In the genomic region with DNA sequence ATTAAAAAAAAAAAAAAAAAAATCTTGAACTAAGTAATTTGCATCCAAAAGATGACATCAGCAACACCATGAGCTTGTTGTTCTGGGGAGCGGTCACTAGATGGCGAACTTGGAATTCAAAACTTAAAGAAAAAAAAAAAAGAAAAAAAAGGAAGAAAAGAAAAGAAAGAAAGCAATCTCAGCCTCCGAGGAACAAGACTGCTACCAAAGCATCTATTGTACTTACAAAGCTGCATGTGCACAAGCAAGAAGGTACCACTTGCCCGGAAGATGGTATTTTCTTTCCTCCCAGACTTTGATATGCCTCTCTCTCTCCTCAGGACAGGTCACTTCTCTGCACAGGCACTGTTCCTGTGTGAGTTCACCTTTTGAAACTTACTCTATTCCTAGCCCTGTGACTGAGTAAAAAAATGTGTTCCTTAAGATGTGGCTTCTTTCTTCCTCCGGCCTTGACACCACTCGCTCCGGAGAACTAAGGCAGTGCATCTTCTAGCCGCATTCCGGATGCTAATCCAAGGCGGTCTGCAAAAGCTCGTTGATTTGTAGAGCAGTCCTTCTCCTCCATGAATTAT, we compare ENCODE assay signal across 9 mouse cellular contexts.
A peak's percentile ranks its signal among the peaks of the same experiment; 100 is the strongest.
DNase-seq lines count a peak whose midpoint lies in the region; ATAC-seq and TF ChIP-seq lines count a peak whose summit lies in the region.
"Had no signal": no experiment of that assay in that cellular context is flagged by ENCODE, and none has a peak within 500 bp of the region (broad histone marks: within the 10 kb centered on the region; RNA-seq: fewer than 3 reads in every experiment).

No protein-coding gene starts in this region.

- H3K4me2 ChIP-seq in forebrain, embryonic 11.5 days (ENCODE audit: low read depth, low read length, severe bottlenecking) = peak overlapping the region; percentile 42
- peak overlapping the region; percentile 43 for H3K4me2 ChIP-seq in hindbrain, embryonic 14.5 days (replicated peaks)
- H3K4me2 ChIP-seq in limb, embryonic 11.5 days (ENCODE audit: low read depth, severe bottlenecking) = no peak overlapping the region
- peak overlapping the region; percentile 62 for H3K4me2 ChIP-seq in midbrain, embryonic 15.5 days

- no peaks in the 10 kb centered on the region for H3K9me3 ChIP-seq in forebrain, embryonic 11.5 days (ENCODE audit: control insufficient read depth, low read length)
- no peaks in the 10 kb centered on the region for H3K9me3 ChIP-seq in hindbrain, embryonic 14.5 days (ENCODE audit: control insufficient read depth, low read length)
- no peaks in the 10 kb centered on the region for H3K9me3 ChIP-seq in limb, embryonic 11.5 days (ENCODE audit: control insufficient read depth, low read length)
- no peaks in the 10 kb centered on the region for H3K9me3 ChIP-seq in midbrain, embryonic 15.5 days
- H3K9me3 ChIP-seq: G1E had no signal

- POLR2A ChIA-PET in Patski (lab: Charles Lee) = interaction anchor here (0.7 to 1.2 kb wide), 4 partner anchors 365 to 927 kb away, joined by 3 to 8 read pairs (median 4); no protein-coding TSS in a partner anchor

- CTCF ChIA-PET in Patski (lab: Charles Lee) = interaction anchor here (0.6 to 3.3 kb wide), 16 partner anchors 9 to 939 kb away, joined by 3 to 18 read pairs (median 3); no protein-coding TSS in a partner anchor

- no peak overlapping the region for H3K27ac ChIP-seq in forebrain, embryonic 11.5 days (ENCODE audit: low read depth, low read length)
- H3K27ac ChIP-seq in hindbrain, embryonic 14.5 days = peak overlapping the region; percentile 11; the same call in 1 of the 2 replicates
- peak overlapping the region; percentile 56; the same call in 1 of the 2 replicates for H3K27ac ChIP-seq in limb, embryonic 11.5 days (replicated peaks; ENCODE audit: low read depth, low read length)
- peak overlapping the region; percentile 71 for H3K27ac ChIP-seq in midbrain, embryonic 15.5 days

- H3K9ac ChIP-seq in forebrain, embryonic 11.5 days (ENCODE audit: low read length) = peak overlapping the region; percentile 45
- peak overlapping the region; percentile 35 for H3K9ac ChIP-seq in hindbrain, embryonic 14.5 days
- H3K9ac ChIP-seq in limb, embryonic 11.5 days (ENCODE audit: low read length) = no peak overlapping the region
- peak overlapping the region; percentile 40 for H3K9ac ChIP-seq in midbrain, embryonic 15.5 days

- peak; percentile 77 for TF ChIP-seq CTCF in Patski (IDR thresholded peaks at IDR 0.05)

- 0 out of 2 replicates have a peak overlapping the region, but pooled peaks have one; percentile 11 for H3K4me3 ChIP-seq in forebrain, embryonic 11.5 days (ENCODE audit: low read depth, low read length)
- peak overlapping the region; percentile 15; the same call in 1 of the 2 replicates for H3K4me3 ChIP-seq in hindbrain, embryonic 14.5 days (replicated peaks; ENCODE audit: low read length)
- H3K4me3 ChIP-seq in limb, embryonic 11.5 days (ENCODE audit: low read depth, low read length) = no peak overlapping the region
- H3K4me3 ChIP-seq in midbrain, embryonic 15.5 days = peak overlapping the region; percentile 31

- ATAC-seq in Patski = no peak
- peak; percentile 49; the same call in 1 of the 2 replicates for ATAC-seq in forebrain, embryonic 11.5 days (replicated peaks; ENCODE audit: low FRiP score)
- ATAC-seq in hindbrain, embryonic 14.5 days (ENCODE audit: low FRiP score) = no peak
- ATAC-seq in limb, embryonic 11.5 days (ENCODE audit: insufficient number of reproducible peaks, low FRiP score, low TSS enrichment, low read depth) = peak; percentile 65; the same call in 1 of the 2 replicates
- peak; percentile 65 for ATAC-seq in midbrain, embryonic 15.5 days (replicated peaks)

- 0 out of 2 replicates have a peak, but pooled peaks cover 1% of the 10 kb centered on the region for H3K4me1 ChIP-seq in forebrain, embryonic 11.5 days (replicated peaks; ENCODE audit: control insufficient read depth, insufficient read depth, low read length)
- H3K4me1 ChIP-seq in hindbrain, embryonic 14.5 days (replicated peaks; ENCODE audit: control insufficient read depth, insufficient read depth, low read length) = no peaks in the 10 kb centered on the region
- peaks cover 15% of the 10 kb centered on the region for H3K4me1 ChIP-seq in limb, embryonic 11.5 days (ENCODE audit: control insufficient read depth, insufficient read depth, low read length)
- peaks cover 9% of the 10 kb centered on the region for H3K4me1 ChIP-seq in midbrain, embryonic 15.5 days

- peak; percentile 6 for DNase-seq in adrenal gland, postnatal 14 days
- no peak for DNase-seq in adrenal gland, postnatal 25 days
- peak; percentile 44 for DNase-seq in Patski (ENCODE audit: low read depth, low spot score)
- no peak for DNase-seq in forebrain, embryonic 11.5 days (ENCODE audit: low spot score)
- DNase-seq in hindbrain, embryonic 14.5 days (ENCODE audit: low spot score) = peak; percentile 84
- peak; percentile 67 for DNase-seq in limb, embryonic 11.5 days (ENCODE audit: low spot score)
- no peak for DNase-seq in spleen, adult 18-20 months

- no peaks in the 10 kb centered on the region for H3K36me3 ChIP-seq in forebrain, embryonic 11.5 days (ENCODE audit: control insufficient read depth, insufficient read depth, low read length)
- H3K36me3 ChIP-seq in hindbrain, embryonic 14.5 days (replicated peaks; ENCODE audit: control insufficient read depth, insufficient read depth) = no peaks in the 10 kb centered on the region
- H3K36me3 ChIP-seq in limb, embryonic 11.5 days (ENCODE audit: control insufficient read depth, insufficient read depth, low read length) = no peaks in the 10 kb centered on the region
- no peaks in the 10 kb centered on the region for H3K36me3 ChIP-seq in midbrain, embryonic 15.5 days (replicated peaks)
- H3K36me3 ChIP-seq: G1E had no signal

- peaks cover 33% of the 10 kb centered on the region for H3K27me3 ChIP-seq in Patski
- H3K27me3 ChIP-seq in forebrain, embryonic 11.5 days (ENCODE audit: control insufficient read depth, insufficient read depth, low read length) = no peaks in the 10 kb centered on the region
- H3K27me3 ChIP-seq in hindbrain, embryonic 14.5 days (ENCODE audit: control insufficient read depth, insufficient read depth, low read length) = peaks cover 4% of the 10 kb centered on the region; the same call in 1 of the 2 replicates
- no peaks in the 10 kb centered on the region for H3K27me3 ChIP-seq in limb, embryonic 11.5 days (ENCODE audit: control insufficient read depth, insufficient read depth, low read length)
- H3K27me3 ChIP-seq in midbrain, embryonic 15.5 days (replicated peaks) = no peaks in the 10 kb centered on the region

- WGBS in forebrain, embryonic 11.5 days = 29% methylated on average over 11 of the region's 11 CpGs
- 36% methylated on average over 11 of the region's 11 CpGs for WGBS in hindbrain, embryonic 14.5 days
- WGBS in limb, embryonic 11.5 days = 31% methylated on average over 11 of the region's 11 CpGs
- WGBS in midbrain, embryonic 15.5 days = 13% methylated on average over 11 of the region's 11 CpGs

- in situ Hi-C loops in Patski (cut with MboI; ENCODE audit: low pct_unique_long_range_greater_than_20kb) = loop anchor here (10.0 kb wide), 2 partner anchors 154 to 574 kb away; partner anchors contain the start of genes Rsrc1 and Shox2

Comparison
In these comparisons a context has a peak if more than half of its experiments do, and no peak if none do; other contexts are left out.
1. DNase-seq: peak in adrenal gland, postnatal 14 days (single experiment), Patski (single experiment), hindbrain, embryonic 14.5 days (single experiment) and limb, embryonic 11.5 days (single experiment); none in adrenal gland, postnatal 25 days (single experiment), forebrain, embryonic 11.5 days (single experiment) and spleen, adult 18-20 months (0 of 2).
2. ATAC-seq: peak in forebrain, embryonic 11.5 days (single experiment), limb, embryonic 11.5 days (single experiment) and midbrain, embryonic 15.5 days (single experiment); none in Patski (single experiment) and hindbrain, embryonic 14.5 days (single experiment).